Mouse (Mus musculus) retina, postnatal 7 days (tissue): Measurements from ENCODE around the gene Eml3.
"Not testable (repeated sequence)": the region's sequence is repeated elsewhere in the genome, so short reads cannot be mapped to it uniquely, and the experiment has no call there.

ENCODE experiments used
- DNase-seq: peaks from one replicate; pipeline ENCODE4 v3.0.0-alpha.2; 2012; ENCODE audit warnings: low read depth, low spot score

Gene Eml3

DNA sequence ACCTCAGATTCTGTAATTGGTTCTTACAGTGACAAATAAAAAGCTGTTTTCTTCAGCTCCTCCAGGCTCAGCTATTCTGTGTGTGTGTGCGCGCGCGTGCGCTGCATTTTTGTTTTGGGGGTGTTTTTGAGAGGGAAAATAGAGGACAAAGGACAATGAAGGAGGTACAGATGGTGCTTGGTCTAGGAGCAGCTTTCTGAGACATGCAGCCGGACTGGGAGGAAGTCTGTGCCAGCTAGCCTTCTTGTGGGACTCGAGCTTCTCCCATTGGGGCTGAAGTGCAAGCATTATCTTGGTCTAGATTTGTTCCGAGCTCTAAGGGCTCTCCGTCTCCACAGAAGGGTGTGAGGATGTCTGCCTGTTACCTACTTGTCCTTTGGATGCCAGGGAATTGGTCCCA lies 22.9 kb downstream of the Eml3 start:
- DNase-seq, result no peak

DNA sequence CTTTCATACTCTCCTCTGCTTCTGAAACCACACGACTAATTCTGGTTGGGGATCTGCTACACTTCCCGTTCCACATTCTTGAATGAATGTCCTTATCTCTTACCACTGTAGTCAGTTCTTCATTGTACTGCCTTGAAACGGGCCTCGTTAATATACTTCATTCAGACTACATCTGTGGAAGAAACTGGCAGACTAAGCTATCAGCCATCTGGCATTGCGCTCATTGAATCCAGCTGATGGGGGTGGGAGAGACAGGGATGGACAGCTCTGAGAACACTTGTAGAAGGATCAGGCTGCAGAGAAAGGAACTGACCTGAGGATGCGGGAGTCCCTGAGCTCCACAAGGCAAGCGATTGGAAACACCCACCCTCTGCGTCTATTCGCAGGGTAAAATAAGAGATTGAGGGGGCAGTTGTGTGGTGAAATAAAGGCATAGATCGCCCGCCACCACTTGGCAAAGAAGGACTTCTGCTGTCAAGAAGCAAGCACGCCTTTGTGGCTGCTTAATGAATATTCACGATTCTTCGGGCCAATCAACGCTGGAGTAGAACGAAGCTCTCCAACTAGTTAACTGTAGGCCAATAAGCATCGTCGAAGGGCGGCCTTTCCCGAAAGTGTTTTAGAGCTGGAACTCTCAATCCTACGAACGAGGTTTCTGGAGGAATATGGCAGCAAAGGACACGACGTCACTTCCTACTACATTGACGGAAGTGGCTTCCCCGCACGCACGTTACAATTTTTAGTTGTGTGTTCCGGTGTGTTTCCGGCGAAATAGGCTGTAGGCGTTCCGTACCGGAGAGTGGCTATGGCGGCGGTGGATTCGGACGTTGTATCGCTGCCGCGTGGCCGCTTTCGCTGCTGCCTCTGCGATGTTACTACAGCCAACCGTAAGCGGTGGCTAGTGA lies 24.0 kb downstream of the Eml3 start, which contains the start of gene Tut1:
Gene Tut1 (plus strand): TSS at position 713 of the 905 bp plus-strand sequence.
- DNase-seq, result peak; percentile 87

DNA sequence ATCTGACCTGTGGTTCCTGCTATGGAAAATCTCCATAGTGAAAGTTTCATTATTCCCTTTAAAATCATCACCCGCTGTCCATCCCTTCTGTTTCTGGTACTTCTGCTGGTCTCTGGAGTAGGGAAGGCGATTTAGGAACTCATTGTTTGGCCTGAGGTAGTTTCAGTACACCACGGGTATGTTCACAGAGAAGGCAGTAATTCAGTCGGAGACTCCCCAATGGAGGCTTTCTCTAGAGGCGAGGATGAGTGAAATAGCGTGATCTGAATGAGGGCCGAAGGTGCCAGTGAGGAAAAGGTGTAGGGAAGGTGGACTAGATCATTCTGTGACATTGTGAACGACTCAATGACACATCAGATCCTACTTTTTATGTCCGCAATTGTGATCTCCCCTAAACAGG lies 24.8 kb downstream of the Eml3 start:
- no peak for DNase-seq

DNA sequence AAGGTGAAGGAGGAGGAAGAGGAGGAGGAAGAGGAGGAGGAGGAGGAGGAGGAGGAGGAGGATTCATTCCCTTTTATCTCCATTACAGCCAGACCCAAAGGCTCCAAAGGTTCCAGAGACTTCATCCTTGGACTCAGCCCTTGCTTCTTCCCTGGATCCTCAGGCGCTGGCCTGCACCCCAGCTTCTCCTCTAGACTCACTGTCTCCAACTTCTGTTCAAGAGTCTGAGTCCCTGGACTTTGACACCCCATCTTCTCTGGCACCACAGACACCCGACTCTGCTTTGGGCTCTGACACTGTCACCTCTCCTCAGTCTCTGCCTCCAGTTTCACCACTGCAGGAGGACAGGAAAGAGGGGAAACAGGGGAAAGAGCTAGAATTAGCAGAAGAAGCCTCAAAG lies 32.9 kb downstream of the Eml3 start:
- no peak for DNase-seq

DNA sequence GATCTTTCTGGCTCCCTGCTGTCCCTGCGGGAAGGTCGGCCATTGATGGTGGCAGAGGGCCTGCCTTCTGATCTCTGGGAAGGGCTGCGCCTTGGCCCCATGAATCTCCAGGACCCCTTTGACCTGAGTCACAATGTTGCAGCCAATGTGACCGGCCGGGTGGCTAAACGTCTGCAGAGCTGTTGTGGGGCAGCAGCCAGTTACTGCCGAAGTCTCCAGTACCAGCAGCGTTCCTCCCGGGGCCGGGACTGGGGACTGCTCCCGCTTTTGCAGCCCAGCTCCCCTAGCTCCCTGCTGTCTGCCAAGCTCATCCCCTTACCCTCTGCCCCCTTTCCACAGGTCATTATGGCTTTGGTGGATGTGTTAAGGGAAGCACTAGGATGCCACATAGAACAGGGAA lies 35.7 kb downstream of the Eml3 start:
- DNase-seq, result no peak

DNA sequence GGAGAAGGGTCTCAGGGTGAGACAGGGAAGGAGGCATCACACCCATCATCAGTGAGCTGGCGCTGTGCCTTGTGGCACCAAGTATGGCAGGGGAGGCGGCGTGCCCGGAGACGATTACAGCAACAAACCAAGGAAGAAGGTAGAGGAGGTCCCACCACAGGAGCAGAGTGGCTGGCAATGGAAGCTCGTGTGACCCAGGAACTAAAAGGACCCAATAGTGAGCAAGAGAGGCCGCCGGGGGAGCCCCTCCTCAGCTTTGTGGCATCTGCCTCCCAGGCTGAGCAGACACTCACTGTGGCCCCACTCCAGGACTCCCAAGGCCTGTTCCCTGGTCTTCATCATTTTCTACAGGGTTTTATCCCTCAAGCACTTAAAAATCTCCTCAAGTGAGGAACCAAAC lies 36.4 kb downstream of the Eml3 start:
- no peak for DNase-seq

DNA sequence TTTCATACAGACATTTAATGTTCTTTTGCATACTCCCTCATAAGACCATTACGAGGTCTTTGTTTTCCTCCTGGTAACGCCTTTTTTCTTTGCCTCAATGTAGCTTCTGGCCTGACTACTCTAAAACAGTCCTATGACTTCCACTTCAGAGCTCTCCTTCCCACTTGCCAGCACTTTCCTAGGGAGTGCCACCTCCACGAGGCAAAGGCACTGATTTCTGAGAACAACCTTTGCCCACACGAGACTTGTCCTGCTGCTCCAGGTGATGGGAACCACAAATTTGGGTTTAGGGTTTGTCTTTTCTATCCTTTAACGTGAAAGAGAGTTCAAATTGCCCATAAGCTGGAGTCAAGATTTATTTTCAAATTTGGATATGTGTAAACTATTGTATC lies 36.8 kb downstream of the Eml3 start:
- DNase-seq, result no peak

DNA sequence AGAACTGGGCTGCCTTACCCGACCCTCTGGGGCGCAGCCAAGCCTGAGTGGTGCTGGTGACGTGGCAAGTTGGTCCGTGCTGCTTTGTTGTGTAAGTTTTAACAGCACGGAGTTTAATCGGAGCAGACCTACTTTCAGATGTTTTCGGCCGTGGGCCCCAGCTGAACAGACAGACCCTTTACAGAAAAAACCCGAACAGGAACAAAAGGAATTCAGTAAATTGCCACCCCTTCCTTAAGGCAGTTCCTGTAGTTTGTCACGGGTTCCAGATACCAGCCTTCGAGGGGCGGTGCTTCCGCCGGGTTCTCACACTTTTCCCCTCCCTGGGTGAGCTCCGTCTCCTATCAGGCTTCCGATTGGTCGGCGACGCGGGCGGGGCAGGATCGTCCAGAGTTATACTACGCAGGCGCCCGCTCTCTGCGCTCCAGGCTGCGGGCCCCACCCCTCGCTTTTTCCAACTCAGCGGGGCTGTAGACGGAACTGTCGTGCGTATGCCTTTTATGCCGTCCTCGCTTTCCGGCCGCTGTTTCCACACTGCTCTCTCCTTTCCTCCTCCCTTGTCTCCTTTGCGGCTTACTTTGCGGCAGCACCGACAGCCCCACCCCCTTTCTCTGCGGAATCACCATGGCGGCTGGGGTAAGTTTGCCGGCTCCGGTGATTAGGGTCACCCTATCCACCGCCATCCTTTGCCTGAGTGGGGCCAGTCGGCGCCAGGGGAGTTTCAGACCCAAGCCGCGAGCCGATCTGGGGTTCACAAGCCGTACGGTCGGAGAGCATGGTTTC lies 37.4 kb downstream of the Eml3 start, which contains the start of gene Eef1g:
Gene Eef1g (plus strand): TSS at position 452 of the 783 bp plus-strand sequence.
- DNase-seq, result peak; percentile 96

DNA sequence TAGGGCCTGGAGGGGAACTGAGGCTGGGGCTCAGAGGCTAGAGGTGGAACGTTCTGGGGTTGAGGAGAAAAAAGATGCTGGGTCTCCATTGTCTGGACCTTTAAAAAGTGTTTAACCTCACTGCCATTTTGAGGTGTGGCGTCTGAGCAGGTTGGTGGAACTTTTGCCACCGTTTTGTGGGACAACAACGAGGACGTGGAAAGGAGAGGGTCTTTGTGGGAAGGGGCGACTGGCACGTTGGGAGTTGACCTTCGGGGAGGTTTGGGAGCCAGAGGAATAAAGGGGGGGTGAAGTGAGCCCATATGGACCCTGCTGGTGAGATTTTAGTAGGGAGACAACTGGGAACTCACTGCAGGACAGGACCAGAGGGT lies 38.0 kb downstream of the Eml3 start:
- DNase-seq, result no peak

DNA sequence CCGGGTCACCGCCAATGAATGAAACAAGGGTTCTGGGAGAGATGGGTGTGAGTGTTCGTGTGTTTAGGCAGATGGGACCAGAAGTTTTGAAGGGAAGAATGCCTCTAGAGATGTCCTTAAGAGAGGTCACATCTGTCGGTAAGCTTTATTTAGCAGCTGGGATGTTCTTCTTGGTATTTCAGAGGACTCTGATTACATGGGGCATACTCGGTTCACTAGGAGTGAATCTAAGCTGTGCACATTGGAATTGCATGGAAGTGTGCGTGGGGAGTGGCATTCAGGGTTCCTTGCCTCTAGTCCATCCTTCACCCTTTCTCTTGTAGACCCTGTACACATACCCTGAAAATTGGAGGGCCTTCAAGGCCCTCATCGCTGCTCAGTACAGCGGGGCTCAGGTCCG lies 38.5 kb downstream of the Eml3 start:
- DNase-seq, result no peak

DNA sequence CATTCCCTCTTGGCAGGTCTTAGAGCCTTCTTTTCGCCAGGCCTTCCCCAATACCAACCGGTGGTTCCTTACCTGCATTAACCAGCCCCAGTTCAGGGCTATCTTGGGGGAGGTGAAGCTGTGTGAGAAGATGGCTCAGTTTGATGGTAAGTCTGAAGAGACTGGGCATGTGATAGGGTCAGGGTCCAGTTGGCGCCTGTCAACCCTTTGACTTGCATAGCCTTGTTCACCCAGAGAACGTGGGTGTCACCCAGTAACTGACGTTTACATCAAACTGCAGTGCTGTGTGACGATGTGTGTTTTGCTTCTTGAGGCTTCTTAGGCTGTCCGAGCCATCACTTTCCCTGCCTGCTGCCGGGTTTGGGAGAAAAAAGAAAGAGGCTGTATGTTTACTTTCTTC lies 43.1 kb downstream of the Eml3 start:
- not testable (repeated sequence) for DNase-seq

DNA sequence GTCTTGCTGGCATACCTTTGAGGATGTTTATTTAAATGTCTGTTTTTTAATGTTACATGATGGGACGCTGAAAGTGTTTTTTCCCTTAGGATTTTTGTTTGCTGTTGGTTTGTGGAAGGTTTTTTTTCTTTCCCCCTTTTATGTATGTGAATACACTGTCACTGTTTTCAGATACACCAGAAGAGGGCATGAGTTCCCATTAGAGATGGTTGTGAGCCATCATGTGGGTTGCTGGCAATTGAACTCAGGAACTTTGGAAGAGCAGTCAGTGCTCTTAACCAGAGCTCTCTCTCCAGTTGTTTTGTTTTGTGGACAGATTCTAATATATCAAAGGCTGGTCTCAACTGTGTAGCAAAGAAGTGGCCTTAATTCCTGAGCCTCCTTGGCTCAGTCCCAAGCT lies 45.3 kb downstream of the Eml3 start:
- DNase-seq, result no peak

DNA sequence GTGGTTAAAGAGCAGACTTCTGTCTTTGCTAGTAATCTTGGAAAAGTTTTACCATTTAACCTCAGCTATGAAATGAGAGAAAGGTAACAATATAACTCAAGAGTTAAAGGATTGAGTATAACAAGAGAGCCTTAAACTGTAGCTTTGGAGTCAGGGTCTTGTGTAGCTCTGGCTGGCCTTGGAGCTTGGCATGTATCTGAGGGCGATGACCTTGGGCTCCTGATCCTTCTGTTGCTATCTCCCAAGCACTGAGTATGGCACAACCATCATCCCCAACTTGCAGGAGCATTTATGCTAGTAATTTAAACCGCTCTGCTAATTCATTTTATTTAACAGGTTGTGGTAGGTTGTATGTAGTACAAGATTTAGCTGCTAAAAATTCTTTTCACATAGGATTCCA lies 46.1 kb downstream of the Eml3 start:
- no peak for DNase-seq

DNA sequence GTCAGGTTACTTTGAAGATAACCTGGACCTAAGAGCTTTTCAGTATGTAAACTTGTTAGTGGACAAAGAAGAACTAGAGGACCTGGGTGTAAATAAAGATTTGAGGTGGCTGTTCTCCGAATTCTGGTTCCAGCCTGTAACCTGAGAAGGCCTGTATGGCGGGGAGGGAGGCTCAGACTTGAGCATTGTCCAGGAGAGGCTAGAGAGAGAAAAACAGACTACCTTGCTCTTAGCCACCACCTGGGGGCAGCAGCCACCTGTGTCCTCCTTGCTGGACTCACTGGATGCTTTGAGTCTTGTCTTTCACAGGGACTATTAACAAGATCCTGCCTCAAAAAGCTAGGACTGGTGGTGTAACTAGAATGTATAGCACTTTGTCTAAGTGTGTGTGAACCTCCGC lies 47.2 kb downstream of the Eml3 start:
- no peak for DNase-seq

DNA sequence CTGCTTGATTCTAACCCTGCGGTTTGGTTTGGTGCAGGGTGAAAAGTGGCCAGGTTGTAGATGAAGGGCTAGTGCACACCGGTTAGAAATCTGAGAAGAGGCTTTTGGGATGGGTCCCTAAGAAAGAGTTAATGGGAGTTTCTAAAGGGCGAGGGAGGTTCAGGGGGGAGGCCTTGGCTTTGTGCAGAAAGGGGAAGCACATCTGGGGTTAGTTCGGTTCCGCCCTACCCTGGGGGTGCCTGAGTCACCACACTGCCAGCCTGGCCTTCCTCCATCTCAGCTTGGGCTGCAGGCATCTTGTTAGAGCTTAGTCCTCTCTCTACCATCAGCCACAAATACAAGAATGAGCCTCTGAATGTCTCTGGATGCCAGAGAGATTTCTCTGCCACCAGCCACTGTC lies 51.4 kb downstream of the Eml3 start:
- no peak for DNase-seq

DNA sequence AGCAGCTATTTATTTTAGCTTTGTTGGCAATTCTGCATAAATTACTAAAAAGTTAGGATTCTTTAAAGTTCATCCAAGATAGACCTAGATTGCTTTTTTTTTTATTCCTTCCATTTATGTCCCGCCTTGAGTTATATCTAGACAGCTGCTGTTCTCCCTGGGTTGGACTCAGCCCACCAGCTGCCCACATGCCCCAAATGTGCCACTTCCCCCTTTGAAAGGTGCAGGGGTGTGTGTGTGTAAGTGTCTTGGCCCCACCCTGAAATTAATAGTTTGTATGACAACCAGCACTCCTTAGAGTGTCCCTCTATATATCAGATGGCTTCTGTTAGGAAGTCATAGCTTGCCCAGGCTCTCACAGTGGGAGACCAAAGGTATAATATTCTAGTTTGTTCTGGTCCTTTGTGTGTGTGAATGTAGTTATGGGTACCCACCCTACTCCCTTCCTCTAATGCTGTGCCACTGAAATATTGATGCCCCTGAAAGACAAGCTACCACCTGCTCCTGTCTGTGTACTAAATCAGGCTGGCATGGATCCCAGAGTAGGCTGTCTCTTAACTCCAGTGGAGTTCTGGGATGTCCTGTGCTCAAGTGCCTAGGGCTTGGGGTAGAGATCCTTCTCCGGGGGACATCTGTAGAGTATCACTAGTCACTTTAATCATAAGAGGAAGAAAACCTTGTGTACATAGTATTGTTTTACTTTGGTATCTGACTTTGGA lies 52.3 kb downstream of the Eml3 start:
- no peak for DNase-seq

DNA sequence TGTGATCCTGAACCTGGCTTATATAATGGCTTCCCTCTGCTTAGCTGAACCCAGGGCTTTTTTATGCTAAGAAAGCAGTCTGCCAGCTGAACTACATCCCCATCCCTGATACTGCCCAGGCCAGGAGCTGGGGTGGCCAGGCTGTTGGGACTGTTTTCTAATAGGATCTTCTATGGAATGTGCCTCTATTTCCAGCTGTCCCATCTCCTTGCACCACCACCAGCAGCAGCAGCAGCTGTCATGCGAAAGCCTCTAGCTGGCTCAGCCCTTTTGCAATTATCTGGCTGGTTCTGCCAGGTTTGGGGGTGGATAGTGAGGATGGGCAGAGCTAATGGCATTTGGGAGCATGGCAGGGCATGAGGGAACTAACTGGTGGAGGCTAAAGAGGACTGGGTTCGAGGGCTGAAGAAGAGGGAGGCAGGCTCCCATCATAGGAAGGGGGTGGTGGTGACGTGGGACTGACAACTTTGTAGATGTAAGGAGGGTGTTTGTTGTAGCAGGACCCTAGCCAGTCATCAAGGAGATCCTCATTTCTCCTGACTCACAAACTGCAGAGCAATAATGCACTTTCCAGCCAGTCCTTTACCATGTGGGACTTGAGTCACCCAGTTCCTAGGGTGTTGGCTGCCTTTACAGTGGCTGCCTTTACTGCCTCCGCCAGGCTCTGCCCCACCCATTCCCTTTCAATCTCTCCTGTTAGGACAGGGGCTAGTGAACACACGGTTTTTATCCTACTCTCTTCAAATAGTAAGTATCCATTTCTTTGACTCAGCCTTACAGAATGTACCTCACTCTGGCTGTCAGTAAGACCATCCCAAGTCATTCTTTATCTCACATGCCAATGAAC lies 53.2 kb downstream of the Eml3 start:
- no peak for DNase-seq

DNA sequence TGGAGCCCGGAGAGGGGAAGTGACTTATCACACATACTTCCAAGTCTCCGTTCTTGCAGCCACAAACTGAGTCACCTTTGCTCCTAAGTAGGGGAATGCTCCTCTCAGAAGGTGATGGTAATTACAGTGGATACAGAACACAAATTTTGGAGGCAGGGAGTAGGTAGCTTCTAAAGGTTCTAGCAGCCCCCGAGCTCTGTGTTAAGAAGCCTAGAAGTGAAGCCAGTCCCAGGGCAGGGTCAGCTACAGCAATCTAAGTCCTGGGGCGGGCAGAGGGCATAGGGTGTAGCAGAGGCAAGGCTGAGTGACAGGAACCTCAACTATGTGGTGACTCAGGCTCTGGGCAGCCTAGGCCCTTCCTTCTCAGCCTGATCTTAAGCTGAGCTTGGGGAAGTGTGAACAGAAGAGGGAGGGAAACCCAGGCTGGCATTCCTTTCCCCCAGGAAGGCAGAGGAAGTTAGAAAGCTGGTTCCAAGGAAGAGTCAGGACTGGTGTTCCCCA lies 53.8 kb downstream of the Eml3 start:
- no peak for DNase-seq

DNA sequence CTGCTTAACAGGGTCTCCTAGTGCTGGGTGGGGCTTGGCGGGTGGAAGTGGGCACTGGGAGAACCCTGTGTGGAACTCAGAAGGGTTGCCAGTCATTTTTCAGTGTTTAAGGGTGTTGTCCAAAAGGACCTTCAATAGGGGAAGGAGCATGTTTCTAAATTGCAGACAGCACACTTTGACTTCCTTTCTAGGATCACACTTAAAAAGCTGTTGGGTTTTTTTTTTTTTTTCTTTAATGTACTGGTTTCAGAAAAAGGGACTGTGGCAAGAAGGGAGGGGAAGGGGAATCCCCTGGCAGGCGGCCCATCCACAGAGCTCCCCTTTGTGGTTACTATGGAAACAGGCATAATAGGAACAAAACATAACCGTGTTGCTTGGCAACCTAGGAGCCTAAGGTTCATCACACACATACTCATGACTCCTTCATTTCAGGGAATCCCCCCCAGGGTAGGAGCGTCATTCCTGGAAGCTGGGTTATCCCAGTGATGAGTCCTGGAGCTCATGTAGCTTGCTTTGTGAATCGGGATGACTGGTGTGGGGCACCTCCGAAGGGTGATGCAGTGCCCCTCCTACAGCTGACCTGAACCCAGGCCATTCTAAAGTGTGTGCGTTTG lies 55.0 kb downstream of the Eml3 start:
- no peak for DNase-seq

DNA sequence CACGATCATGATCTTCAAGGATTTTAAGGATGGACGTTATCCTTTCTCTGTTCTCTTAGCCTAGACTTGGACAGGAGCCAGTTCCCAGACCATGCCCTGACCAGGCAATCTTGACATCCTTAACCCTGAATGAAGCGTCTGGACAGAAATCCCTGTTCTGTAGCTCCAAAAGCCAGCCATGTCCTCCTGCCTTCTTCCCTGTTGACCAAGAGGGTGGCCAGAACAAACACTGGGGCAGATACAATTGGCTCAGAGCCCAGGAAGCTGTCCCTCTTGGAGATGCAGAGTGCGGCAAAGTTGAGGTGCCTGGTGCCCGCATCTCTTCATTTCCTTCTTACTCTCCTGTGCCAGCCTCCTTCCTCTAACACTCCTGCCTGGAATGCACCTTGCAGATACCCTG lies 56.5 kb downstream of the Eml3 start:
- DNase-seq, result no peak

DNA sequence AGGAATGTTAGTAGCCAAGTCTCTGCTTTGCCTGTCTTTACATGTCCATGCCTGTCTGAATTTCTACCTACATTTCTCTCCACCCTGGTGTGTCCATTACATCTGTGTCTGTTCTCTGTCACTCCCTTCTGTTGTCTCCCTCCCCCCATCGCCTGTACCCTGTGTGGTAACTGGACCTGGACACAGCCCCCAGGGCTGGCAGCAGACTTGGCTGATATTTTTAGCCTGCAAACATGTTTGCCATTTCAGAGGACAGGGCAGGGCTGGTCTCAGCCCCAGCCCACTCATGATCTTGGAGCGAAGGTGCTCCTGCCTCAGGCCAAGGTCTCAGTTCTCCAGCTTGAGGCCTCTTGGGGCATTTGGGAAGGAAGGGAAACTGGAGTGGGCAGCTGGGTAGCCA lies 58.5 kb downstream of the Eml3 start:
- no peak for DNase-seq
